Mouse (Mus musculus) liver, embryonic 14.5 days (tissue): Measurements from ENCODE around the gene Prph. TPM values are rescaled to one million over a fixed set of nuclear protein-coding genes. Genes with fewer than 3 reads are reported as not detected.
A peak's percentile ranks its signal among the peaks of the same experiment; 100 is the strongest.
"Not testable (repeated sequence)": the region's sequence is repeated elsewhere in the genome, so short reads cannot be mapped to it uniquely, and the experiment has no call there.

Experiments used
- ATAC-seq: fragments of 200-750 bp; cut with Nextera tagmentation; 2 replicates; pipeline ENCODE4 v1.8.0; 2017; ENCODE audit warnings: moderate number of reproducible peaks, mild to moderate bottlenecking, moderate library complexity; ENCODE audit not compliant: insufficient read depth
- DNase-seq, 3 experiments: peaks; one replicate each; pipeline ENCODE4 v3.0.0-alpha.2; 2012 to 2013; ENCODE audit warnings: low read depth in 3 of 3, low spot score in 3 of 3
- H3K27ac ChIP-seq: fragments of 300-500 bp; sonication (generic); 2 replicates; pipeline ENCODE4 v1.5.1; 2014; ENCODE audit warnings: moderate library complexity, mild to moderate bottlenecking, control low read depth, inconsistent platforms
- H3K27me3 ChIP-seq: fragments of 300-500 bp; sonication (generic); 2 replicates; pipeline ENCODE4 v1.6.1; 2014; ENCODE audit warnings: mild to moderate bottlenecking, low read length, moderate library complexity; ENCODE audit not compliant: control insufficient read depth, insufficient read depth
- H3K36me3 ChIP-seq: fragments of 300-500 bp; sonication (generic); replicated peaks from 2 replicates; pipeline ENCODE4 v1.6.1; 2014; ENCODE audit warnings: low read depth; ENCODE audit not compliant: control insufficient read depth, insufficient read depth
- H3K4me1 ChIP-seq, 2 experiments: fragments of 200-500 bp in 1 of 2; fragments of 300-500 bp in 1 of 2; sonication (generic) in 1 of 2; replicated peaks; 2 replicates each; pipeline ENCODE4 v1.6.1; 2012 to 2014; ENCODE audit warnings: antibody characterized with exemption in 1 of 2, inconsistent platforms in 1 of 2, low read length in 1 of 2; ENCODE audit not compliant: control insufficient read depth in 2 of 2, insufficient read depth in 2 of 2
- H3K4me2 ChIP-seq: fragments of 300-500 bp; sonication (generic); 2 replicates; pipeline ENCODE4 v1.6.1; 2014; ENCODE audit warnings: low read depth, mild to moderate bottlenecking, control low read depth, moderate library complexity
- H3K4me3 ChIP-seq, 2 experiments: fragments of 200-500 bp in 1 of 2; fragments of 300-500 bp in 1 of 2; sonication (generic) in 1 of 2; 2 replicates each; pipeline ENCODE4 v1.5.1; 2012 to 2014; ENCODE audit warnings: low read depth in 2 of 2, low read length in 2 of 2, mild to moderate bottlenecking in 2 of 2, control low read depth in 1 of 2, inconsistent platforms in 1 of 2, moderate library complexity in 1 of 2; ENCODE audit not compliant: insufficient read depth in 1 of 2
- H3K9ac ChIP-seq: fragments of 300-500 bp; sonication (generic); replicated peaks from 2 replicates; pipeline ENCODE4 v1.6.1; 2014; ENCODE audit warnings: mild to moderate bottlenecking, control low read depth, moderate library complexity
- H3K9me3 ChIP-seq: fragments of 300-500 bp; sonication (generic); 2 replicates; pipeline ENCODE4 v1.6.1; 2016; ENCODE audit warnings: low read length, mixed read lengths; ENCODE audit not compliant: control insufficient read depth
- CTCF ChIP-seq: IDR thresholded peaks from 2 replicates; pipeline ENCODE4 v1.5.1; 2016; ENCODE audit warnings: antibody characterized with exemption, low read depth, control low read depth
- EP300 ChIP-seq: IDR thresholded peaks from 2 replicates; pipeline ENCODE4 v1.6.1; 2016; ENCODE audit warnings: antibody characterized with exemption, low read depth
- WGBS: fragments of 180-500 bp; shearing (Covaris S2); extraction: QIAGEN DNeasy Blood & Tissue Kit; methylation state at CpG from one replicate; pipeline ENCODE4 v1.1.7; 2014; ENCODE audit not compliant: insufficient replicate concordance; 5-methylcytosine and 5-hydroxymethylcytosine counted together
- polyA plus RNA-seq, 2 experiments: library from polyadenylated mRNA; depleted of rRNA in 1 of 2; stranded (reverse) in 1 of 2; unstranded in 1 of 2; fragments of >200 nt; fragmentation: Nextera tagmentation in 1 of 2; extraction: Ambion mirVana in 1 of 2; gene quantifications; 2 replicates each; pipeline versions ENCODE4 v1.2.1 to v1.2.3; 2012 to 2014

Gene Prph
- polyA plus RNA-seq, 2 experiments, result 0.53 to 1.2 TPM

DNA sequence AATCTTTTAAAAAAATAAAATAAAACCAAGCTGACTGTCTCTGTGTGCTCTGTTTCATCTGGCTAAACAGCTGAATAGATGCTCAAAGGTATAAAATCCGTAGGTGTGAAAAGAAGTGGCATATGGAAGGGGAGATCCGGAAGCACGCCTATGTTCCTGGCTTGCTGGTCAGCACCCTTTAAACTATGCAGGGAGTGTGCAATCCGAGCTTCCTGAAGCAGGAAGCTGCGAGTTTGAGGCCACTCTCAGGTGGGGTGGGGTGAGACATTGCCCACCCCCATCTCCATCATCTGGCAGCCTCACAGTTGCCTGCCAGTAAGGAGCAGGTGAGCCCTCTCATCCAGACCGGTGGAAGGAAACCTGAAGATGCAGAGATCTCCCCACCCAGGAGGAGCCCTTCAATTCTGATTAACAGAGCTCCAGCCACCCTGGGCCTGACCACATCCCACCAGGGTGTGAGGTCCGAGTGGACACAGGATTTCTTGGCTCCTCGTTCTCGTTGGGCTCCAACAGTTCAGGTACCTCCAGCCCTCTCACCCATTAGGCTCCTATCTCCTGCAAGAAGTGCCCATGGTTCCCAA is 19.1 kb downstream of the Prph start, which contains the start of gene Troap:
Gene Troap (plus strand): TSS at position 557 of the 581 bp plus-strand sequence.
- H3K4me1 ChIP-seq, result peaks cover 10% of the 10 kb centered on the region in 2 experiments; a peak in 3 of 4 replicates
- H3K4me2 ChIP-seq, result peak within 1 kb of the TSS; percentile 99
- H3K36me3 ChIP-seq, result peaks cover 17% of the 10 kb centered on the region
- H3K27me3 ChIP-seq, result no peaks in the 10 kb centered on the region; the same call in 1 of the 2 replicates
- H3K9ac ChIP-seq, result peak within 1 kb of the TSS; percentile 87
- TF ChIP-seq EP300 (0 out of 2 replicates have a peak, but pooled peaks have one; percentile 13), CTCF (peak; percentile 22; the same call in 1 of the 2 replicates)
- no peaks in the 10 kb centered on the region for H3K9me3 ChIP-seq
- H3K27ac ChIP-seq, result peak within 1 kb of the TSS; percentile 86
- ATAC-seq (peak; percentile 26), DNase-seq (no peak)
- WGBS, result 21% methylated on average over 9 of the region's 9 CpGs
- H3K4me3 ChIP-seq, result peak within 1 kb of the TSS; percentile 72 to 88

DNA sequence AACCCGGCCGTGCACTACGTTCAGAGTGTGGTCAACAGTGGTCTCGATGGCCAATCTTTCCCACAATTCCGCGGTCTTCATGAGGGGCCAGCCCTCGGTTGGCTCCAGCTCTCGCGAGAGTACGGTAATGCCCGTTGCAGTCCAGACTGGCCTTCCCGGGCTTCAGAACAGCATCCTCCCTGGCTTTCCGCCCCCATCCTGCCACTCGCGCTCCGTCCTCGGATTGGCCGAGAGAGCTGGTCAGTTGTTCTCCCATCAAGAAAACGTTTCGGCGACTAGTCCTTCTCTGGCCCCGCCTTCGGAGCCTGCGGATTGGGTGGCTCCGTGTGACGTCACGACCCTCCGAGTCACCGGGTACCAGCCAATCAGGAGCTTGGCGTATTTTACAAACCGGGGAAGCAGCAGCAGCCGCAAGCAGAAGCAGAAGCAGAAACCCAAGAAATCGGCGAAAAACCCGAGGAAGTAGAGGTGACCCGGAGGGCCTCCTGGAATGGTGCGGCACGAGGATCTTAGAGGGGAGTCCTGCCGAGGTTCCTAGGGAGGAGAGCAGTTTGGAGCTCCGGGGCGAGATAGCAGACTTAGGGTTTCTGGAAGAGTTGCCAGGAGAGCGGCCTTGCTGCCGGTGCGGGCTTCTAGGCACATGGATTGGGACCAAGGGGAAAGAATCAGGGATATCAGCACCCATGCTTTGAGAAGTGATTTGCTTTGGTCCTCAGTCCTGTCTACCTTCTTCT is 19.8 kb downstream of the Prph start:
- no peaks in the 10 kb centered on the region for H3K9me3 ChIP-seq
- DNase-seq (peak; percentile 93 to 95 (median 93)), ATAC-seq (peak; percentile 93)
- peak overlapping the region; percentile 87 for H3K9ac ChIP-seq
- H3K4me2 ChIP-seq, result peak overlapping the region; percentile 99
- H3K4me1 ChIP-seq, result peaks cover 10% of the 10 kb centered on the region in 2 experiments; a peak in 3 of 4 replicates
- no peaks in the 10 kb centered on the region for H3K27me3 ChIP-seq
- peak; percentile 4; the same call in 1 of the 2 replicates for TF ChIP-seq EP300
- no peak for TF ChIP-seq CTCF
- peak overlapping the region; percentile 86 for H3K27ac ChIP-seq
- H3K4me3 ChIP-seq, result peak overlapping the region; percentile 72 to 88
- H3K36me3 ChIP-seq, result peaks cover 17% of the 10 kb centered on the region
- under 1% methylated on average over 44 of the region's 44 CpGs for WGBS

DNA sequence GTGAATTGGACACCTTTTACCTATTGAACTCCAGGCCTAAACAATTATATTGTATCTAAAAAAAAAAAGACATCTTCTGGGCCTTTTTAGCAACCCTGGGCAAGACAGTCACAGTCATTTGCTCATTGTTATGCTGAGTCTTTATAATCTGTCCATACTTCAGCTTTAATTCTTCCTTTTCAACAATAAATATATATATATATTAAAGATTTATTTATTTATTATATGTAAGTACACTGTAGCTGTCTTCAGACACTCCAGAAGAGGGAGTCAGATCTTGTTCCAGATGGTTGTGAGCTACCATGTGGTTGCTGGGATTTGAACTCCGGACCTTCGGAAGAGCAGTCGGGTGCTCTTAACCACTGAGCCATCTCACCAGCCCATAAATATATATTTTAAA is 21.0 kb downstream of the Prph start:
- H3K27me3 ChIP-seq, H3K4me1 ChIP-seq, H3K27ac ChIP-seq, H3K9me3 ChIP-seq, DNase-seq, H3K9ac ChIP-seq, ATAC-seq: not testable (repeated sequence)
- peak overlapping the region; percentile 88 for H3K4me2 ChIP-seq
- peaks cover 17% of the 10 kb centered on the region for H3K36me3 ChIP-seq
- 92% methylated on average over 3 of the region's 3 CpGs for WGBS
- peak overlapping the region; percentile 72 to 88 for H3K4me3 ChIP-seq

DNA sequence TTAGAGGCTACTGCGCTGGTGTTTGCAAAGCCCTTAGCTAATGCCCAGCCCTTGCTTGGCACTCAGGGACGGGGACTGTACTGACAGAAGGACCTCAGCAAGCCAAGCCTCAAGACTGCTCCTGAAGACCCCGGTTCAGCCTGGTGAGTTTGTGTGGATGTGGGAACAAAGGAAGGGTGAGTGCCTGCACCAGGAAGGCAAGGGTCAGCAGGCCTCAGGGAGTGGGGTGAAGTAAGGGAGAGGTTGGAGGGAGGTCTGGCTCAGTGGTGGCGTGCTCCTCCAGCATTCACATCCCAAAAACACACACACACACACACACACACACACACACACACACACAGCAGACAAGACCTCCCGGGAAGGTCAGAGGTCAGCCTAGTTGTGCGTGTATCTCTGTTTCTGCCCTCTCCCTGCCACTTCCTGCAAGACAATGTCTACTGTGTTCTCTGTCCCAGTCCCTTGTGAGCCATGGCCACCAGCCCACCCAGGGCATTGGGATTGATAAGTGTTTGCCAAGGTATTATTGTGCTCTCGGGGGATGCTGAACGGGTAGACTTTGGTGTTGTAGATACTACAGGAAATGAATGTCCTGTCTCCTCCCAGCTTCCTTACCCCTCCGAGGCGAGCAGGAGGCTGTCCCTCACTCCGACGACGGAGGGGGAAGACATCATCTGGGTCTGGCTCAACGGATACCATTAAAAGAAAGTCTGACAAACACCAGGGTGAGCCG is 23.4 kb downstream of the Prph start:
- TF ChIP-seq EP300 (no peak), CTCF (no peak)
- DNase-seq (no peak), ATAC-seq (no peak)
- Histone ChIP-seq H3K27me3 (no peaks in the 10 kb centered on the region), H3K4me2 (no peak overlapping the region), H3K4me3 (no peak overlapping the region), H3K27ac (no peak overlapping the region), H3K36me3 (peaks cover 34% of the 10 kb centered on the region), H3K4me1 (peaks cover 10% of the 10 kb centered on the region in 2 experiments; a peak in 3 of 4 replicates), H3K9ac (no peak overlapping the region), H3K9me3 (no peaks in the 10 kb centered on the region)
- WGBS, result 79% methylated on average over 15 of the region's 15 CpGs
